Mouse (Mus musculus): ENCODE data around the gene Tmc8.
A peak's percentile ranks its signal among the peaks of the same experiment; 100 is the strongest.
"Not testable (repeated sequence)": the region's sequence is repeated elsewhere in the genome, so short reads cannot be mapped to it uniquely, and the experiment has no call there.

The Tmc8 gene

GRCm38 (mm10) chr11:117796954-117797353, 15.1 kb downstream of the Tmc8 start:
- DNase-seq (ENCODE audit: low spot score in 2 of 2), result no peak

DNA sequence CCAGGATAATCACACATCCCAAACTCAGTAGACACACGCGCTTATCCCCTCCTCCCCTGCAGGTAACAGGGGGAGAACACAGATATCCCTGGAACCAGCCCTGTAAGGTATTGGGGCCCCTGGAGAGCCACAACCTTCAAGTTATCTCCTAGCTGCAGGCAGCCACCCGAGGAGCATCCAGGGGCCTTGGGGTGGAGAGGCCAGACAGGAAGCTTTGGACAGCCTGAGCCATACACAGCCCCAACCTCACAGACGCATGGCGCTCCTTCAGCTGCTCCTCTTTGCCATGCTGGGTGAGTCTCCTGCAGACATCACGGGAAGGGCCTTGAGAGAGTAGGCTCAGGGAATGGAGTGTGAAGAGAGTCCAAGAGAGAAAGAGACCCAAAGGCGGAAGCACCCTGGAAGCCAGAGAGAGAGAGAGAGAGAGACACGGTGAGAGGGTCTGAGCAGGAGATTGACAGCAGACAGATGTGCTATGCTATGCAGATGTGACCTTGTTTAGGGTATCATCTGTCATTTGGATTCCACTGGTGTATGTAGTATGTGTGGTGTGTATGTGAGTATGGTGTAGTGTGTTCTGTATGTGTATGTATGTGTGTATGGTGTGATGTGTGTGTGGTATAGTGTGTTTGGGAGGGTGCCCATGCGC, 15.8 kb downstream of the Tmc8 start, which contains the start of gene 6030468B19Rik:
Gene 6030468B19Rik, plus strand, starts transcription at position 150 of the 649 bp plus-strand sequence.
- DNase-seq (ENCODE audit: low spot score in 2 of 2), result no peak

- no peak for DNase-seq (ENCODE audit: low spot score in 2 of 2)
These were observed 16.3 kb downstream of the Tmc8 start for GRCm38 (mm10) chr11:117798160-117798541.

DNA sequence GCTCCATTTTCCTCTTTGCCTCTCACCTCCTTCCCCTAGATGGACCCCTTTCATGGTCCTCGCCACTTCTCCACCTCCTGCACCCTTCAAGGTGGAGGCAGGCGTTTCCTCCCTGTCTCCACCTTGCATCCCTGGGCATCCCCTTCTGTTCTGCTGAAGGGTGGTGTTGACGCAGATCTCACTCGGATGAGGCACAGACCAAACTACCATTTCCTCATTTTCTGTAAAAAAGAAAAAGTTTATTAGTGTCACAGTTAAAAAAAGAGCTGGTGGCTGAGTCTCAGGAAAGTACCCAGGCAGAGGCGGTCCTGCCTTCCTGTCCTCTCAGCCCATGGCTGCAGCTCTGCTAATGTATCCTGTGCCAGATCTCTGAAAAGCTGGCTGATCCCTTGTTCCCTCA, 17.3 kb downstream of the Tmc8 start:
- no peak for DNase-seq (ENCODE audit: low spot score in 2 of 2)

DNA sequence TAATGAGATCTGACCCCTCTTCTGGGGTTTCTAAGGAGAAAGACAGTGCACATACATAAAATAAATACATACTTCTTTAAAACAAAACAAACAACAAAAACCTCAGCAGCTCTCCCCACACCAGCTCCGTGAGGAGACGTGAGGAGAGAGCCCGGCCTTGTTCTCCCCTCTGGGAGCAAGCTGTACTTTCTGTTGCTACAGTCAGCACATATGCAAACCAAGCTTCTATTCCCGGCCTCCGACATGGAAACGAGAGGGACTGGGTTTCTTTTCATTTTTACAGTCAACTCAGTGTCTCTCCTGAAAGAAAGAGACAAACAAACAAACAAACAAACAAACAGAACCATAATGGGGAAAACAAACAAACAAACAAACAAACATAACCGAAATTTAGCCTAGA, 18.2 kb downstream of the Tmc8 start:
- no peak for DNase-seq (ENCODE audit: low spot score in 2 of 2)

DNA sequence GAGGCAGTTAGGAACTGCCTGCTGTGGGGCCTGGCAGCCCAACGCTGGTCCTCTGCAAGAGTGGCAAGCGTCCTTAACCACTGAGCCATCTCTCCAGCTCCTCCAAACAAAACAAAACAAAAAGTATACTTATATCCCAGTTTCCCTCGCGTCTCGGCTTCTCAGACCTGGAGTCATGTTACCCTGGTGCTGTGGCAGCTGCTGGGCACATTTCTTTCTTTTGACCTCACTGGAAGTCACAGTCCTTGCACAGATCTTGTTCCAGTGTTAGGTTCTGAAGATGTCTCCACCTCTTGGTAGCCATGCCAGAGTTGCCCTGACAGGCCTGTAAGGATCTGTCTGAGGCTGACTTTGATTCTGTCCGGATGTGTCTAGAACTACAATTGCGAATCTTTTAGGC, 19.8 kb downstream of the Tmc8 start:
- DNase-seq (ENCODE audit: low spot score in 2 of 2), result no peak

DNA sequence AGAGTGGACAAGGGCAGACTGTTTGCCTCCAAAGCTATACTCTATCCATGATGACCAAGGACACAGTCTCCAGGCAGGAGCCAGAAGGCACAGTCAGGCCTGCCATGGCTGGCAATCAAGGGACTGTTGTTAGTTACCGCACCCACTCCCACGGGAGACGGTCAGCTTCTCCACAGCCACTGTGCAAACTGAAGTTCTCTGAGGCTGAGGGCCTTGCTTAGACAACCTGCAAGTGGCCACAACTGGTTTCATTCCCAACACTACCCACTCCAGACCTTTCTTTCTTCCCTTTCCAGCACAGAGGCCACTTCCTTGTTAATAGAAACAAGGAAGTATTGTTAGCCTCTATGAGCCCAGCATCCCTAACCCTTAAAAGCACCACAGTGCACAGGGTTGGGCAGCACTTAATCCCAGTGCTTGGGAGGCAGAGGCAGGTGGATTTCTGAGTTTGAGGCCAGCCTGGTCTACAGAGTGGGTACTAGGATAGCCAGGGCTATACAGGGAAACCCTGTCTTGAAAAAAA, 21.4 kb downstream of the Tmc8 start:
- no peak for DNase-seq (ENCODE audit: low spot score in 2 of 2)

DNA sequence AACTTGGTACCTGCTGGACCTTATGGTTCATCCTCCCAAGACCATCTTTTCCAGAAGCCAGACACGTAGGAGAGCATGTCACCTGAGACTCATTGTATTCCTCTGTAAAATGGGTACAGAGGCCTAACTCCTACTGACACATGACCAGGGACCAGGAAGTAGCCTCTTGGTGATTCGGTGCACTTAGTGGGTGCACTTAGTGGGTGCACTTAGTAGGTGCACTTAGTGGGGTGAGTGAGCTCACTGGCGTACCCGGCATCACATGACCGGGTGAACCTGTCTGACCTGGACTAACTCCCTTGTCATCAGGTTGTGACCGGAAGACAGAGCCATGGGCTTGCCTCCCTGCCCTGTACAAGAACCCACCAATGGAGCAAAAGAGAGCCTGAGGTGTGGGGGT, 24.9 kb downstream of the Tmc8 start:
- no peak for DNase-seq (ENCODE audit: low spot score in 2 of 2)

DNA sequence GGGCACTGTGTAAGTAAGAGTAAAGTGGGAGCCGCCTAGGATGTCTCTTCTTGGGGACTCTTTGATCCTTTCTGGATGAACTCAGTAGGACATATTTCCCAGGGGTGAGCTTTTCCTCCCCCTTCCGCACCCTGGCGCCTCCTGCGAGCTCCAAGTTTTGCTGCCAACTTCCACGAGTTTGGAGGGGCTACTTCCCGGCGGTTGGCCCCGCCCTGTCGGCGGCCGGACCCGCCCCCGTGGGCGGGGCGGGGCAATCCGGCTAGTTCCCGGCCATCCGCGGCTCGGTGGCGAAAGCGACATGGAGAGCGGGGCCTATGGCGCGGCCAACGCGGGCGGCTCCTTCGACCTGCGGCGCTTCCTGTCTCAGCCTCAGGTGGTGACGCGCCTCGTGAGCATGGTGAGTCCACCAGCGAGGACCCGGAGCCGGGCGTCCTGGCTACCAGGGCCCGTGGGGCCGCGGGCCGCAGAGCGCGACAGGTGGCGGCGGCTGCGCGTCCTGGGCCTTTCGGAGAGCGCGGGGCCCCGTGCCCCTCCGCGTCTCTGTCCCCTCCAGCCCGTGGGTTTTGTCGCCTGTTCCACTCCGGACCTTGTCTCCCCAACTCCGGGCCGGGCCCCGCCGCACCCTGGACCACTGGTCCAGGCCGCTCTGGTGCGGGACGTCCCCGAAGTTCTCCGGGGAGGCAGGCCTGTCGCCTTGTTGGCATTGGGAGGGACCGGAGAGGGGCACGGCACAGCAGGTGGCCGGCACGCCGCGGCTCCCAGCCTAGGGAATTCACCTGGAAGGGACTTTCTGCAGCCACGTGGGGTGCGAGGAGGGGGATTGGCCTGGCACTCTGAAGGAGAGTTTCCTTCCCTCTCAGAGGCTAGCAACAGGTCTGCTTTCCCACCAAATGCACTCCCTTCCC, 27.8 kb downstream of the Tmc8 start, which contains the start of the genes Gm20708 and Syngr2:
Gene Gm20708, plus strand, starts transcription at position 262 of the 905 bp plus-strand sequence.
Gene Syngr2, plus strand, starts transcription at position 262 of the 905 bp plus-strand sequence.
- peak; percentile 66 to 72 for DNase-seq (ENCODE audit: low spot score in 2 of 2)

DNA sequence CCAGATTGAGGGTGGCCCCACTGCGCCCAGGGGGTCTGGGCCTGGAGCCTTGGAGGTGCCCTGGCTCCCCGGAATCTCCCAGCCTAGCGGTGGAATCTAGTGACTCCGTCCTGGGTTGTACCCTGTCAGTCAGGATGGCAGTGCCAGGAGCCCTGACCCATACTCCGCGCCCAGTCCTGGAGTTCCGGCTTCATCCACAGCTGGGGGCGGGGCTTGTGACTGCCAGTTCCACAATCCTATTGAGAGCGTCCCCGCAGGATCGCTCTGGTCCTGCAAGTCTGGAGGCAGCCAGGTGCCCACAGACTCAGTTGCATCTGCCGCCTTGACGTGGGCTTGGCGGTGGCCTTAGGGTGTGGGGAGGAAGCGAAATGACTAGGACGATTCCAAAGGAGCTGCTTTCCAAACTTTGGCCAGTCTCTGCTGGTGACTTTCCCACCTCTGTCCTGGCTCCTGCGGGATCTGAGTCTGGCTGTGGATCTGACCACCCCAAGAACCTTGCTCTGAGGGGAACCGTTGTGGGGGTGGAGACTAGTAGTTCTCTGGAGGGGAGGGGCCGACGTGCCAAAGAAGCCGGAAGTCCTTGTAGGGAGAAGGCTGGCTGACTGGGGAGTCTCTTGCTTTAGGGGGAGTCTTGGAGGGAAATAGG, 28.6 kb downstream of the Tmc8 start:
- DNase-seq (ENCODE audit: low spot score in 2 of 2), result peak; percentile 78 to 86

DNA sequence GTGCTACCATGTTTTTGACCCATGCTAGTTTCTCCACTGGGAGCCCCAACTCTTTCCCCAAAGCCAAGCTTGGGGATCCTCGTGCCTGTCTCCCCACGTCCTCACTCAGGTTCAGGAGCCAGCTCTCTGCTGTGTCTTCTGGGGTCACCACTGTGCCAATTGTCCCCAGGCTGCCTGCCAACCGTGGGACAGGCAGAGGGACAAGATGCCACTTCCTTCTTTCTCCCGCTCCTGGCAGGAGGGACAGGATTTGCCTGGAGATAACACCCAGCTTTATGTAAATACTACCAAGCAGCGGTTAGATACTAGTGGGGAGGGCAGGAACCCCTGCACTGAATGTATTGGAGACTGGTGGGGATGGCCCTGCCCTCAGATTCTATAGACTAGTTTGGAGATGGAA, 32.0 kb downstream of the Tmc8 start:
- DNase-seq (ENCODE audit: low spot score in 2 of 2), result no peak

GRCm38 (mm10) chr11:117814704-117815366, 33.0 kb downstream of the Tmc8 start:
- no peak for DNase-seq (ENCODE audit: low spot score in 2 of 2)

- not testable (repeated sequence) for DNase-seq (ENCODE audit: low spot score in 2 of 2)
These were observed 34.0 kb downstream of the Tmc8 start for GRCm38 (mm10) chr11:117815850-117816249.

- no peak for DNase-seq (ENCODE audit: low spot score in 2 of 2)
These were observed 34.6 kb downstream of the Tmc8 start for GRCm38 (mm10) chr11:117816389-117816996.

GRCm38 (mm10) chr11:117819095-117819494, 37.2 kb downstream of the Tmc8 start:
- DNase-seq (ENCODE audit: low spot score in 2 of 2), result no peak

- DNase-seq (ENCODE audit: low spot score in 2 of 2), result no peak
These were observed 38.3 kb downstream of the Tmc8 start for GRCm38 (mm10) chr11:117820173-117820572.

DNA sequence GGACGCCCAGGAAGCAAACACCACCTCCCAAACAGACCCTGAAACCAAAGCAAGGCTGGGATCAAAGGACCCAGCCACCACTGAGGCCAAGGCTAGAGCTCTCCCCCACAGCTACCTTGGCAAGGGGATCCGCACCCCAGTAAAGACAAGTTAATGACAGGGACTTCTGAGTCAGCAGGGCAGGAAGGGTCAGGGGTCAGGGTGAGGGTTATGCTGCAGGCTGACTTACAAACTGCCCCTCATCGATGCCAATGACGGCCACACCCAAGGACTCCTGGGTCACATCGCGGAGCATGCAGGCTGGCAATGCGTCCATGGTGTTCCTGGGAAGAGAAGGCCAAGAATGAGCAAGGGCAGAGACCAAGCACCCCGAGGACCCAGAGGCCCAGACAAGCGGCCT, 40.0 kb downstream of the Tmc8 start:
- DNase-seq (ENCODE audit: low spot score in 2 of 2), result no peak

DNA sequence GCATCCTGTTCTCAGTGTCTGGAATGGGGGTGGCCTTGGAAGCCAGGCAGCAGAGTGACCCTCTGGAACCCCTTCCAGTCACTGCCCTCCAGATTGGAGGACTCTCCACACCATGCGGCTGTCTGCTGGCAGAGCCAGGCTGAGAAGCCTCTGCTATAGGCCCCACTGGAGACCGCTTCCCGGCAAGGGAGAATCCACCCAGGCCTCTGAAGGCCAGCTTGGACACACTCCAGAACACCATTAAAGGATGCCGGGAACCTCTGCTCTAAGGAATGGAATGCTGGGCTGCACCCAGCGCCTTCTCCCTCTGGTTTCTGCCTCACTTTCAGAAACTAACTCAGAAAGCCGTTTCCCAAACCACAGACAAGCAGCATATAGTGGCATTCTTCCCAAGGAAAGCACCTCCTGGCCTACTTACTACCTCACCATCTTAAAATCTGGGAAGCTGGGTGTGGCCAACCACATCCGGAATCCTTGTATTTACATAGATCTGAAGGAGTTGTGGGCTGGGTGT, 40.9 kb downstream of the Tmc8 start:
- no peak for DNase-seq (ENCODE audit: low spot score in 2 of 2)

DNA sequence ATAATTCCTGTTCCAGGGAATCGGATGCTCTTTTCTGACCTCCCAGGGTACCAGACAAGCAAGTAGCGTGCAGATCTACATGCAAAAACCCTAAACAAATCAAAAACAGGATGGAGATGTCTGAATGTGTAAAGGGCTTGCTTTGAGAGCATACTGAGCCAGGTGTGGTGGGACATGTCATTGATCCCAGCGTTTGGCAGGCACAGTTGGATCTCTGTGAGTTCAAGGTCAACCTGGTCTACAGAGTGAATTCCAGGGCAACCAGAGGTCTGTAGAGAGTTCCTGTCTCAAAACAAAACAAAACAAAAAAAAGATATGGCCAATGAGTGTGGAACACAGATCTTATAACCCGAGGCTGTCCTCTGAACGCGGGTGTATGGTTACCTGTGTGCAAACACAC, 41.5 kb downstream of the Tmc8 start:
- DNase-seq (ENCODE audit: low spot score in 2 of 2), result no peak

- peak; percentile 67 to 78 for DNase-seq (ENCODE audit: low spot score in 2 of 2)
These were observed 42.4 kb downstream of the Tmc8 start for GRCm38 (mm10) chr11:117824060-117824969.
